Mouse (Mus musculus) lung, adult 2 months (tissue): ENCODE measurements at regions not wholly inside any gene's neighbourhood (a gene's known extent, or its start where the extent isn't known, plus 50 kb on each side); places are given as distances from the start of the nearest gene placed in this dataset.

Experiments
- DNase-seq: peaks from one replicate; pipeline ENCODE4 v3.0.0; 2022
- H3K4me1 ChIP-seq: fragments of 200-500 bp; 2 replicates; pipeline ENCODE4 v1.6.1; 2011; ENCODE audit warnings: low read length; ENCODE audit not compliant: control insufficient read depth, insufficient read depth
- H3K4me3 ChIP-seq: fragments of 200-500 bp; replicated peaks from 2 replicates; pipeline ENCODE3; 2011; ENCODE audit warnings: low read depth, mild to moderate bottlenecking, control low read depth, low read length; ENCODE audit errors: extremely low read depth
- CTCF ChIP-seq: fragments of 200-500 bp; IDR thresholded peaks from 2 replicates; pipeline ENCODE4 v1.5.1; 2011; ENCODE audit warnings: mild to moderate bottlenecking, low read length, control low read depth; ENCODE audit not compliant: insufficient read depth
- POLR2A ChIP-seq: fragments of 200-500 bp; IDR thresholded peaks from 2 replicates; pipeline ENCODE4 v1.6.1; 2011; ENCODE audit warnings: low read depth, mild to moderate bottlenecking, control low read depth, low read length, borderline replicate concordance; ENCODE audit errors: extremely low read depth
- WGBS: fragments of 180-500 bp; shearing (Covaris S2); methylation state at CpG from one replicate; pipeline ENCODE4 v1.1.7; 2018; 5-methylcytosine and 5-hydroxymethylcytosine counted together

DNA sequence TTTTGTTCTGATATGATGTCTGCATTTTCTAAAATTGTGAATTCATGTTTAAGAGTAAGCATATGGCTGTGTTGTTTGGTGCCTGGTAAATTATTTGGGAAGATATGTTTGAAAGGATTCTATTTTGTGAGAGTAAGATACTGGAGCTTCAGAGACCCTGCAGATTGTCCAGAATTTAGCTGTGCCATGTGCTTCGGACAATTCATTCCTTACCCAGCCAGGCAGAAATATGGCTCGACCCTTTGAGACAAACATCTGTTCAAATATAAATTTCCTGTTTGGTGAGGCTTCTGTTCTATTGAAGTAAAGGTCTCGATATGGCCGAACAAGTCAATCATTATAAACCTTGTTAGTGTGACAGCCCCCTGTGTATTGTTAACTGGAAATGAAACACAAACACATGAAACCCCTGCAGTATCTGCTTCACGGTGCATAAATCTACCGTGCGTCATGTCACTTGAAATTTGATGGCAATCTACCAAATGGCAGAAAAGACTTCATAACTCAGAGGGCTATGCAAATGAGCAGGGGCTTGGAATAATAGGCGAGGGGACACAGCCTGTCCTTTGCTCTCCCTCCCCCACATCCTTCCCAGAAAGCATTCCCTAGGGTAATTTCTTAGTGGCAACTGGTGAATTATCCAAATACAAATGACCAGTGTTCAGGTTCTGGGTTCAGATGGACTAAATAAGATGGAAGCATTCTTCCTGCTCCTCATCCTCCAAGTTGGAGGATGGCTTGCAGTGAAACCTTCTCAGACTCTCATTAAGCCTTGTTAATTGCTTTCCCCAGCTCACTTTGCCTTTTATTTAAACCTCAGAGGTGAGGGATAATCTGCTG is 61.8 kb downstream of the Adcyap1 start:
- WGBS = 26% methylated on average over 8 of the region's 8 CpGs
- Histone ChIP-seq H3K4me3 (no peak overlapping the region), H3K4me1 (no peaks in the 10 kb centered on the region)
- no peak for DNase-seq
- TF ChIP-seq POLR2A (no peak), CTCF (no peak)

DNA sequence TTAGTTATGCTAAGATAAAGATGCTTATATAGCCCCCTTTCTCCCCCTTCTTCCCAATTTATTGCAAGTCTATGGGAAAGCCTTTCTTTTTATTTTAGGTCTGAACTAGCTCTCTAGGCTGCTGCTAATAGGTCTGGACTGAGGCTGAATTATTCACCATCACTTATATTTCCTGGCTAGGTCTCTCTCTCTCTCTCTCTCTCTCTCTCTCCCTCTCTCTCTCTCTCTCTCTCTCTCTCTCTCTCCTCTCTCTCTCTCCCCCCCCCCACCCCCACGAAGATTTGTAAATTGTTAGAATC is 62.3 kb downstream of the Adcyap1 start:
- no peaks in the 10 kb centered on the region for H3K4me1 ChIP-seq
- H3K4me3 ChIP-seq = no peak overlapping the region
- DNase-seq = no peak
- 42% methylated on average over 1 of the region's 1 CpGs for whole genome bisulfite sequencing
- TF ChIP-seq POLR2A = no peak
- TF ChIP-seq CTCF = no peak

DNA sequence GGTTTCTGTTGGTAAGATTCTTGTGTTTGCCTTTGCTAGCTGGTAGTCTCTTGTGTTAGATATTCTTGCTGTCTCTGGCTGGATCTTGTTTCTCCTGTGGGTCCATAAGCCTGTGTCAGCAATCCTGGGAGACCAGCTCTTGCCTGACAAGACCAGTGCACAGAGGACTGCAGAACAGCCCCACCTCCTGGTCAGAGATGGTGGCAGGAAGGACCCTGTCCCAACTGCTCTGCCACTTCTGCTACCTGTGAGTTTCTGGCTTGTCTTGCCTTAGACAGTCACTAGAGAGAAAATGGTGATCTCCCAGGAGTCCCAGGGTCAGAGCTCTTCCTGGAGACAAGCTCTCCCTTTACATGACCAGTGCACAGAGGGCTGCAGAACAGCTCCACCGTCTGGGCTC is 107.3 kb downstream of the Adcyap1 start:
- no peak for DNase-seq
- TF ChIP-seq CTCF (0 out of 2 replicates have a peak, but pooled peaks have one; percentile 9), POLR2A (no peak)
- WGBS = 17% methylated on average over 1 of the region's 1 CpGs
- Histone ChIP-seq H3K4me1 (no peaks in the 10 kb centered on the region), H3K4me3 (no peak overlapping the region)

- Histone ChIP-seq H3K4me3 (no peak overlapping the region), H3K4me1 (no peaks in the 10 kb centered on the region)
- 65% methylated on average over 4 of the region's 4 CpGs for WGBS
- TF ChIP-seq CTCF = no peak
- TF ChIP-seq POLR2A = no peak
- DNase-seq = no peak
Measured at GRCm38 (mm10) chr17:93312139-93312538, 113.3 kb downstream of the Adcyap1 start.

DNA sequence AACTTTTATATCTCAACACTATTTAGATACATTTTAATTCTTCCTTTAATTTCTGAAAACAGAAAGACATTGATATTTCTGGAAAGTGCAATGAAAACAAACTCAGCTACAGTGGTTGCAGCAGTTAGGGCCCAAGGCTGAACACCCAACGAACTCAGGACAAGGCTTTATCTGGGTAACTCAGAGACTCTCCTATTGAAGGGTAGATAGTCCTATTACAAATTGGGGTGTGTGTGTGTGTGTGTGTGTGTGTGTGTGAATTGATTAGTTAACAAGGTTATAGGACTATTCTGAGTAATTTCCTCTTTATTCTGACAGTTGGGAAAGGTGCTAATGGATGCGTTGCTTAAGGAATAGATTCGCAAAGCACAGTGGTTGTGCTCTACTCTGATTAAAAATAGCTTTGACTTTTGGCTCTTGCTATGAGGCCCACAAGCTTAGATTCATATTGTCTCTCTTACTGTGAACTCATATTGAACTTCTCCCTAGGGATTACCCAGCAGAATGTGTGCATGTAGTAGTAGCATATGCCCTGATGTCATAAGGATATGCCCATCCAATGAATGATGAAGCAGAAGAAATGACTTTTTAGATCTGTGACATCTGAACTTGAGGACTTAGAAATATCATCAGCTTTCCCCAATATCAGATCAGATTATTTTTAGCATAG is 114.0 kb downstream of the Adcyap1 start:
- TF ChIP-seq POLR2A (no peak), CTCF (no peak)
- H3K4me3 ChIP-seq = no peak overlapping the region
- 82% methylated on average over 3 of the region's 3 CpGs for WGBS
- DNase-seq = no peak
- H3K4me1 ChIP-seq = no peaks in the 10 kb centered on the region

DNA sequence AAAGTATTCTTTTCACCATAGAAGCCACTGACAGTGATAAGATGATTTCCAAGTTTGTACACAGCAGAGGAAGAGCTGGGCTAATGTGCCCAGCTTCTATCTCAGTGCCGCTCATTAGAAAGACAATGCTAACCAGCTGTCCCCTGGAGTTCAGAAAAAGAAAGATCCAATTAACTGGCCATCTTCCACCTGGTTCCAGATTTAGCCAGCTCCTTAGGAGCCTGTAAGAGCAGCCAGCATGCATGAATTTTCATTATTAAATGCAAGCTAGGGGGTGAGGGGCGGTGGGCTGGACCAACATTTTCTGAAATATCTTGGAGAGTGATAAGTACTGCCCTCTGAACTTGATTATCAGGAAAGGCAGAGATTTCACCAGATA is 114.5 kb downstream of the Adcyap1 start:
- WGBS = 81% methylated on average over 2 of the region's 2 CpGs
- no peak for TF ChIP-seq POLR2A
- no peak for TF ChIP-seq CTCF
- no peak for DNase-seq
- Histone ChIP-seq H3K4me1 (no peaks in the 10 kb centered on the region), H3K4me3 (no peak overlapping the region)

- 22% methylated on average over 3 of the region's 3 CpGs for WGBS
- H3K4me1 ChIP-seq = no peaks in the 10 kb centered on the region
- TF ChIP-seq CTCF (no peak), POLR2A (no peak)
- no peak for DNase-seq
- no peak overlapping the region for H3K4me3 ChIP-seq
Measured at GRCm38 (mm10) chr17:93314144-93314543, 115.3 kb downstream of the Adcyap1 start.

DNA sequence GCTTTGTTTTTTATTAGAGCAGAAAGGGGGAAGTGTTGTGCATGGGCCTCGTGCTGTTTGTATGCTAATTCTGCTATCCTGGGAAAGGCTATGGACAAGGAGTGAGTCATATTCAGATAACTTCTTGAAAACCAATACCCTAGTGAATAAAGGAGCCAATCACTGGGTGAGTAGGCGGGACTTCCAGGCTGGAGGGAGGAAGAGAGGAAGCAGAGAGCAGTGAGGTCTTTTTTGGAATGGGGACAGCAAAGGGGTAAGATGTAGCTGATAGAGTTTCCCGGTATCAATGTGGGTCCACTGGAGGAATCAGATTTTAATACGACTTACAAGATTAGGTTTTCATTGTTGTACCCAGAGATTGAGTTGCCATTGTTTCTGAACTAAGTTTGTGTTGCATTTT is 122.7 kb downstream of the Adcyap1 start:
- 72% methylated on average over 4 of the region's 4 CpGs for WGBS
- Histone ChIP-seq H3K4me3 (no peak overlapping the region), H3K4me1 (no peaks in the 10 kb centered on the region)
- TF ChIP-seq CTCF (no peak), POLR2A (no peak)
- DNase-seq = no peak

DNA sequence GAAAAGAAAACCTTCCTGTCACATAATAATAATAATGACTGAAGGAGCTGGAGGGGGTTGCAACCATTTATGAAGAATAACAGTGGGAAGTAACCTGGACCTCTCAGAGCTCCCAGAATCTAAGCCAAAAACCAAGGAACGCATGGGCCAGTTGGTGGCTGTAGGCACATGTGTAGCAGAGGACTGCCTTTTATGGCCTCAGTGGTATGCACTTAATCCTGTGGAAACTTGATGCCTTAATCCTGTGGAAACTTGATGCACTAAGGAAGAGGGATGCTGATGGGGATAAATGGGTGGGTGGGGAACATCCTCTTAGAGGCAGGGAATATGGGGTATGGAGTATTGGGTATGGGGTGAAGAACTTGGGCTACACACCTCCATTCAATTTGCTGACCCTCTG is 138.8 kb downstream of the Adcyap1 start:
- Histone ChIP-seq H3K4me1 (no peaks in the 10 kb centered on the region), H3K4me3 (no peak overlapping the region)
- WGBS = 83% methylated on average over 1 of the region's 1 CpGs
- TF ChIP-seq CTCF = no peak
- no peak for TF ChIP-seq POLR2A
- DNase-seq = no peak

GRCm38 (mm10) chr17:93355238-93355637 is 156.4 kb downstream of the Adcyap1 start:
- TF ChIP-seq CTCF (no peak), POLR2A (no peak)

More at GRCm38 (mm10) chr17:93355238-93355637, 156.4 kb downstream of the Adcyap1 start:
- no peak for DNase-seq
- no peak overlapping the region for H3K4me3 ChIP-seq
- no peaks in the 10 kb centered on the region for H3K4me1 ChIP-seq
